ENCODE assay signal across 8 mouse cellular contexts in the genomic region with DNA sequence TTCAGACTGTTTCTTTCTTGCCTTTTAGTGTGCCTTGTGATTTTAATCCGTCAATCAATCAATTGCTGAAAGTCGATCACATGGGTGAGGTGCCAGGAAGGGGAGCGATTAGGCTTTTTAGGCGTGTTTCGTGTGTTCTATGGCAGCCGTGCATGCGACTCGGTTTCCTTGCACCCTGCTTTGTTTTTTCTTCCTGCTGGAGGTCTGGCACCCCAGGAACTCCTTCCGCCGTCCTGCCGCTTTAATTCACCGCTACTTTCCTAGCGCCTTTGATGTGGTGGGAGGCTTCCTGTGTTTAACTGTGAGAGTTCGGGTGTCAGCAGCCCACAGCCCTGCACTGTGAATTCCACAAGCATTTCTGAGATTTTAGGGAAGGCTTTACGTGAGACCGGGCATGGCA. TPM values are rescaled to one million over a fixed set of nuclear protein-coding genes. Genes with fewer than 3 reads are reported as not detected.
A peak's percentile ranks its signal among the peaks of the same experiment; 100 is the strongest.
DNase-seq lines count a peak whose midpoint lies in the region; ATAC-seq lines count a peak whose summit lies in the region.

No protein-coding gene starts in this region.

- H3K4me3 ChIP-seq in neural tube, embryonic 11.5 days (ENCODE audit: low read depth, low read length), result peak overlapping the region; percentile 28
- H3K4me3 ChIP-seq in forebrain, embryonic 13.5 days, result peak overlapping the region; percentile 30
- 0 out of 2 replicates have a peak overlapping the region, but pooled peaks have one; percentile 7 for H3K4me3 ChIP-seq in liver, embryonic 15.5 days (replicated peaks)

- H3K4me2 ChIP-seq in neural tube, embryonic 11.5 days (ENCODE audit: low read depth), result peak overlapping the region; percentile 52
- peak overlapping the region; percentile 61 for H3K4me2 ChIP-seq in forebrain, embryonic 13.5 days
- H3K4me2 ChIP-seq in liver, embryonic 15.5 days, result peak overlapping the region; percentile 39

- H3K9me3 ChIP-seq in neural tube, embryonic 11.5 days (ENCODE audit: control insufficient read depth, low read length), result no peaks in the 10 kb centered on the region
- H3K9me3 ChIP-seq in forebrain, embryonic 13.5 days (replicated peaks), result no peaks in the 10 kb centered on the region
- no peaks in the 10 kb centered on the region for H3K9me3 ChIP-seq in liver, embryonic 15.5 days (replicated peaks)

- peak overlapping the region; percentile 41 for H3K9ac ChIP-seq in neural tube, embryonic 11.5 days (ENCODE audit: low read length)
- H3K9ac ChIP-seq in forebrain, embryonic 13.5 days, result peak overlapping the region; percentile 60
- no peak overlapping the region for H3K9ac ChIP-seq in liver, embryonic 15.5 days

- no peaks in the 10 kb centered on the region for H3K36me3 ChIP-seq in neural tube, embryonic 11.5 days (ENCODE audit: control insufficient read depth, insufficient read depth, low read length)
- no peaks in the 10 kb centered on the region for H3K36me3 ChIP-seq in forebrain, embryonic 13.5 days (ENCODE audit: poor library complexity, severe bottlenecking)
- H3K36me3 ChIP-seq in liver, embryonic 15.5 days (replicated peaks), result no peaks in the 10 kb centered on the region

- under 1% methylated on average over 16 of the region's 16 CpGs for WGBS in neural tube, embryonic 11.5 days
- 2% methylated on average over 16 of the region's 16 CpGs for WGBS in forebrain, embryonic 13.5 days
- 1% methylated on average over 16 of the region's 16 CpGs for WGBS in liver, embryonic 15.5 days (ENCODE audit: insufficient replicate concordance)

- ATAC-seq in neural tube, embryonic 11.5 days (ENCODE audit: insufficient read depth, low FRiP score, low TSS enrichment), result no peak
- ATAC-seq in forebrain, embryonic 13.5 days, result no peak
- no peak for ATAC-seq in liver, embryonic 15.5 days (ENCODE audit: insufficient read depth)

- DNase-seq in neural tube, embryonic 11.5 days (ENCODE audit: low spot score), result peak; percentile 45
- no peak for DNase-seq in neural tube, embryonic 10.5 days (ENCODE audit: extremely low spot score, low spot score)
- peak; percentile 69 for DNase-seq in thymus, postnatal 4 days
- no peak for DNase-seq in frontal cortex, postnatal 10 days (ENCODE audit: low spot score in 2 of 2)
- no peak for DNase-seq in B cell, adult 2 months
- no peak for DNase-seq in left cerebral cortex, adult 9 months (ENCODE audit: low spot score in 2 of 2)

- H3K27ac ChIP-seq in neural tube, embryonic 11.5 days (ENCODE audit: low read depth, low read length), result no peak overlapping the region
- H3K27ac ChIP-seq in forebrain, embryonic 13.5 days, result no peak overlapping the region
- no peak overlapping the region for H3K27ac ChIP-seq in liver, embryonic 15.5 days (replicated peaks)

- H3K27me3 ChIP-seq in neural tube, embryonic 11.5 days (ENCODE audit: control insufficient read depth, insufficient read depth, low read length), result peaks cover 7% of the 10 kb centered on the region; the same call in 1 of the 2 replicates
- peaks cover 30% of the 10 kb centered on the region for H3K27me3 ChIP-seq in forebrain, embryonic 13.5 days
- peaks cover 46% of the 10 kb centered on the region for H3K27me3 ChIP-seq in liver, embryonic 15.5 days

- H3K4me1 ChIP-seq in neural tube, embryonic 11.5 days (ENCODE audit: control insufficient read depth, insufficient read depth, low read length), result no peaks in the 10 kb centered on the region; the same call in 1 of the 2 replicates
- peaks cover 28% of the 10 kb centered on the region for H3K4me1 ChIP-seq in forebrain, embryonic 13.5 days
- H3K4me1 ChIP-seq in liver, embryonic 15.5 days (replicated peaks), result no peaks in the 10 kb centered on the region

RNA-seq across cellular contexts. Expression of a gene that starts 10.2 kb away (rescaled TPM):
- polyA plus RNA-seq in neural tube, embryonic 11.5 days (2014; fragmentation: Nextera tagmentation; extraction: Ambion mirVana), result 50.6 and 53.8 TPM in 2 replicates
- polyA plus RNA-seq in forebrain, embryonic 13.5 days (2015; fragmentation: Nextera tagmentation; extraction: Ambion mirVana), result 61.3 and 84.4 TPM in 2 replicates
- 4.4 and 4.7 TPM in 2 replicates for polyA plus RNA-seq in liver, embryonic 15.5 days (2015; fragmentation: Nextera tagmentation; extraction: Ambion mirVana)

Comparison
In these comparisons a context has a peak if more than half of its experiments do, and no peak if none do; other contexts are left out.
1. DNase-seq: peak in neural tube, embryonic 11.5 days (single experiment) and thymus, postnatal 4 days (single experiment); none in neural tube, embryonic 10.5 days (single experiment), frontal cortex, postnatal 10 days (0 of 2), B cell, adult 2 months (0 of 2) and left cerebral cortex, adult 9 months (0 of 2).
2. Peak in every context shown above with its lines, with median percentiles within 50 percentile points of each other: H3K4me2 ChIP-seq and H3K4me3 ChIP-seq.